Mouse (Mus musculus) hindbrain, postnatal 0 days (tissue): Measurements from ENCODE around the gene Rasl10b. TPM values are rescaled to one million over a fixed set of nuclear protein-coding genes. Genes with fewer than 3 reads are reported as not detected.

Source experiments
- ATAC-seq: fragments of 200-750 bp; cut with Nextera tagmentation; 2 replicates; pipeline ENCODE4 v1.8.0; 2017; ENCODE audit warnings: mild to moderate bottlenecking, moderate TSS enrichment, moderate library complexity
- DNase-seq: peaks from one replicate; pipeline ENCODE4 v3.0.0-alpha.2; 2015; ENCODE audit warnings: low spot score
- H3K27ac ChIP-seq: fragments of 300-500 bp; sonication (generic); 2 replicates; pipeline ENCODE4 v1.5.1; 2014; ENCODE audit warnings: mild to moderate bottlenecking
- H3K27me3 ChIP-seq: fragments of 300-500 bp; sonication (generic); 2 replicates; pipeline ENCODE4 v1.6.1; 2014; ENCODE audit warnings: low read length, mixed read lengths; ENCODE audit not compliant: insufficient read depth
- H3K36me3 ChIP-seq: fragments of 300-500 bp; sonication (generic); 2 replicates; pipeline ENCODE4 v1.6.1; 2014; ENCODE audit warnings: low read length, mixed read lengths; ENCODE audit not compliant: insufficient read depth
- H3K4me1 ChIP-seq: fragments of 300-500 bp; sonication (generic); 2 replicates; pipeline ENCODE4 v1.6.1; 2014; ENCODE audit warnings: antibody characterized with exemption, low read length, mixed read lengths; ENCODE audit not compliant: insufficient read depth
- H3K4me2 ChIP-seq: fragments of 300-500 bp; sonication (generic); 2 replicates; pipeline ENCODE4 v1.6.1; 2014; ENCODE audit warnings: low read depth, mild to moderate bottlenecking, low read length, moderate library complexity, mixed read lengths
- H3K4me3 ChIP-seq: fragments of 300-500 bp; sonication (generic); 2 replicates; pipeline ENCODE4 v1.5.1; 2014; ENCODE audit warnings: low read length
- H3K9ac ChIP-seq: fragments of 300-500 bp; sonication (generic); replicated peaks from 2 replicates; pipeline ENCODE4 v1.6.1; 2014; ENCODE audit warnings: mild to moderate bottlenecking, low read length, moderate library complexity, mixed read lengths
- H3K9me3 ChIP-seq: fragments of 300-500 bp; sonication (generic); 2 replicates; pipeline ENCODE4 v1.6.1; 2016; ENCODE audit warnings: low read length, mixed read lengths
- CTCF ChIP-seq: IDR thresholded peaks from 2 replicates; pipeline ENCODE4 v1.5.1; 2016; ENCODE audit warnings: antibody characterized with exemption, control low read depth, low read depth
- WGBS: fragments of 180-500 bp; shearing (Covaris S2); extraction: QIAGEN DNeasy Blood & Tissue Kit; methylation state at CpG from one replicate; pipeline ENCODE4 v1.1.7; 2014; 5-methylcytosine and 5-hydroxymethylcytosine counted together
- polyA plus RNA-seq: library from polyadenylated mRNA; unstranded; fragments of >200 nt; fragmentation: Nextera tagmentation; extraction: Ambion mirVana; gene quantifications from 2 replicates; pipeline ENCODE4 v1.2.1, GENCODE M21; 2015
- total RNA-seq: library from RNA; depleted of rRNA; stranded (reverse); fragments of >200 nt; gene quantifications from 2 replicates; pipeline ENCODE4 v1.2.3, GENCODE M21; 2014; rRNA removed

The Rasl10b gene
- total and polyA plus RNA-seq, 2 experiments from 2014 or later: 44.6 to 128 TPM

DNA sequence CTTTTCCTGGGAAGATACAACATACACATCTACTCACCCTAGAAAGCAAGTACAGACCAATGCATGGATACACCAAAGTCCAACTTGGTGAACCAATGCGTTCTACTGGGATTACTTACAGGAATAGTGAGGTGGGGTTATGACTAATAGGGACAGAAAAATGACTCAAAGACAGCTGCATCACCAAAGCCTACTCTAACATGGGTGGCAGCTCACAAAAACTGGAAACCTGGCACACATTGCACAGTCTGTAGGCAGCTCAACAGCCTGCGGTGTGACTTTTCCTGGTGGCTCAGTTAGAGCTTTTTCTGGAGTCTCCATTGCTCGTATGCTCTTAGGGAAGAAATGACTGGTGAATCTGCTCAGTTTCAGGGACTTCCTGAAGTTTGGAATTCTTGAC is 59.8 kb downstream of the Rasl10b start:
- WGBS: 95% methylated on average over 3 of the region's 3 CpGs
- no peak overlapping the region for H3K4me3 ChIP-seq
- H3K27me3 ChIP-seq: no peaks in the 10 kb centered on the region
- no peak overlapping the region for H3K4me2 ChIP-seq
- DNase-seq (no peak), ATAC-seq (no peak)
- TF ChIP-seq CTCF: no peak
- no peaks in the 10 kb centered on the region for H3K36me3 ChIP-seq
- H3K4me1 ChIP-seq: peaks cover 16% of the 10 kb centered on the region
- no peak overlapping the region for H3K27ac ChIP-seq
- H3K9me3 ChIP-seq: no peaks in the 10 kb centered on the region
- H3K9ac ChIP-seq: no peak overlapping the region

Other genes starting within 250 kb of the Rasl10b start
- 0.21 TPM in 1 of 2 replicates, not detected in the other for gene Slfn4, start 234.0 kb upstream of the Rasl10b start, total RNA-seq
- gene Slfn4, start 234.0 kb upstream of the Rasl10b start, polyA plus RNA-seq: 0.06 and 0.08 TPM in 2 replicates
- 0.26 TPM in 1 of 2 replicates, not detected in the other for gene Slfn3, start 217.8 kb upstream of the Rasl10b start, total RNA-seq
- 0.23 TPM in 2 replicates for gene Slfn3, start 217.8 kb upstream of the Rasl10b start, polyA plus RNA-seq
- not detected in 2 replicates for gene Slfn14, start 122.4 kb upstream of the Rasl10b start, total RNA-seq
- 0.05 TPM in 1 of 2 replicates, not detected in the other for gene Slfn14, start 122.4 kb upstream of the Rasl10b start, polyA plus RNA-seq
- gene Ap2b1, start 110.1 kb upstream of the Rasl10b start, total RNA-seq: 208 and 209 TPM in 2 replicates
- gene Ap2b1, start 110.1 kb upstream of the Rasl10b start, polyA plus RNA-seq: 86.3 and 94.8 TPM in 2 replicates
- gene Pex12, start 106.6 kb upstream of the Rasl10b start, total RNA-seq: 10.5 and 15.5 TPM in 2 replicates
- 11.5 and 12.8 TPM in 2 replicates for gene Pex12, start 106.6 kb upstream of the Rasl10b start, polyA plus RNA-seq
- 0.14 and 1.0 TPM in 2 replicates for gene Gas2l2, start 20.3 kb downstream of the Rasl10b start, total RNA-seq
- 0.69 and 1.4 TPM in 2 replicates for gene Gas2l2, start 20.3 kb downstream of the Rasl10b start, polyA plus RNA-seq
- gene 1700020L24Rik, start 28.5 kb downstream of the Rasl10b start, total RNA-seq: 0.37 and 4.8 TPM in 2 replicates
- gene 1700020L24Rik, start 28.5 kb downstream of the Rasl10b start, polyA plus RNA-seq: 0.65 and 1.4 TPM in 2 replicates
- 8.7 and 9.1 TPM in 2 replicates for gene Mmp28, start 53.9 kb downstream of the Rasl10b start, total RNA-seq
- gene Mmp28, start 53.9 kb downstream of the Rasl10b start, polyA plus RNA-seq: 2.4 and 2.6 TPM in 2 replicates
- 14.4 and 22.3 TPM in 2 replicates for gene Taf15, start 63.9 kb downstream of the Rasl10b start, total RNA-seq
- gene Taf15, start 63.9 kb downstream of the Rasl10b start, polyA plus RNA-seq: 13.2 and 13.6 TPM in 2 replicates
- not detected in 2 replicates for gene Heatr9, start 113.0 kb downstream of the Rasl10b start, total RNA-seq
- not detected in 2 replicates for gene Heatr9, start 113.0 kb downstream of the Rasl10b start, polyA plus RNA-seq
- not detected in 2 replicates for gene Ccl5, start 121.4 kb downstream of the Rasl10b start, total RNA-seq
- 0.38 TPM in 1 of 2 replicates, not detected in the other for gene Ccl5, start 121.4 kb downstream of the Rasl10b start, polyA plus RNA-seq
- 0.97 and 1.9 TPM in 2 replicates for gene Ccl9, start 169.5 kb downstream of the Rasl10b start, total RNA-seq
- gene Ccl9, start 169.5 kb downstream of the Rasl10b start, polyA plus RNA-seq: 1.7 and 1.9 TPM in 2 replicates
- 0.40 TPM in 1 of 2 replicates, not detected in the other for gene Ccl6, start 183.9 kb downstream of the Rasl10b start, total RNA-seq
- gene Ccl6, start 183.9 kb downstream of the Rasl10b start, polyA plus RNA-seq: 3.3 and 3.7 TPM in 2 replicates
- not detected in 2 replicates for gene Rpl9-ps1, start 236.5 kb downstream of the Rasl10b start, total RNA-seq
- gene Rpl9-ps1, start 236.5 kb downstream of the Rasl10b start, polyA plus RNA-seq: not detected in 2 replicates
- gene Ccl3, start 240.2 kb downstream of the Rasl10b start, total RNA-seq: 2.8 TPM in 1 of 2 replicates, not detected in the other
- gene Ccl3, start 240.2 kb downstream of the Rasl10b start, polyA plus RNA-seq: 1.4 TPM in 2 replicates